8 mouse cellular contexts compared by ENCODE assay signal in the genomic region with DNA sequence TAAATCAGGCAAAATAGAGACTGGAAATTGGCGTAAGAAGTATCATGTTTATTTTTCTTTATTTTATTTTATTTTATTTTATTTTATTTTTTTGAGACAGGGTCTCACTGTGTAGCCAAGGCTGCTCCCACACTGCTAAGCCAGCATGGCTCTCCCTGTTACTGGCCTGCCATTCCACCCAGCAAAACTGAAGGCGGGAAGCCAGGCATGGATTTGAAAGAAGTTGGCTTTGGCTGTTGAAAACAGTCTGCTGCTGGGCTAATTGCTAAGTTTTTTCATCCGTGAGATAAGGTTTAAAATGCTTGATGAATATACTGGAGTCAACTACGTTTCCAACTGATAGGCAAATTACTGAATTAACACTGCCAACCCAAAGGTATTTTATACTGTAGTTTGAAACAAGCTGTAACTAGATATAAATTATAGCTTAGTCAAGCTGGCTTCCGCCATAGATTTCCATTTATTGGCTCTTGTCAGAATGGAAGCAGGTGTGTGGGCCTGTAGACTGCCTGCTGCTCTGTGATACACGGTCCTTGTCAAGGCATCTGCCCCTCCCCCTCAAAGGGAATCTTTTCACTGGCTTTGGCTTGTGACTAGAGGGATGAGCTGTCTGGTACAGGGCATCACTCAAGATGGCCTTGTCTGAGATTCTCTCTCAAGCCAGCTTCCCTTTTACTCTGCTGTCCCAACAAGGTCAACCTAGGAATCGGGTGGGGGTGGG. TPM values are rescaled to one million over a fixed set of nuclear protein-coding genes. Genes with fewer than 3 reads are reported as not detected.
DNase-seq lines count a peak whose midpoint lies in the region; ATAC-seq and TF ChIP-seq lines count a peak whose summit lies in the region.

No protein-coding gene starts in this region.

- DNase-seq in heart, postnatal 0 days (ENCODE audit: low spot score), result no peak
- no peak for DNase-seq in heart, adult 2 months
- DNase-seq in adrenal gland, postnatal 10 days, result peak; percentile 74
- peak; percentile 82 for DNase-seq in midbrain, embryonic 14.5 days
- no peak for DNase-seq in spleen, postnatal 4 days (ENCODE audit: low spot score in 2 of 2)
- no peak for DNase-seq in thymus, adult 18-20 months
- DNase-seq in frontal cortex, postnatal 36 days (ENCODE audit: low spot score in 2 of 2), result no peak

- no peaks in the 10 kb centered on the region for H3K27me3 ChIP-seq in heart, postnatal 0 days (ENCODE audit: control insufficient read depth, insufficient read depth, low read length)
- H3K27me3 ChIP-seq in heart, adult 2 months (ENCODE audit: control insufficient read depth, insufficient read depth, low read length), result no peaks in the 10 kb centered on the region
- H3K27me3 ChIP-seq in forebrain, embryonic 15.5 days, result no peaks in the 10 kb centered on the region
- no peaks in the 10 kb centered on the region for H3K27me3 ChIP-seq in midbrain, embryonic 14.5 days (ENCODE audit: control insufficient read depth, insufficient read depth, low read length)

- H3K9ac ChIP-seq in heart, postnatal 0 days (replicated peaks; ENCODE audit: low read depth, low read length), result no peak overlapping the region
- H3K9ac ChIP-seq in heart, adult 2 months (ENCODE audit: low read depth, low read length), result no peak overlapping the region
- peak overlapping the region; percentile 81 for H3K9ac ChIP-seq in forebrain, embryonic 15.5 days (replicated peaks)
- peak overlapping the region; percentile 95 for H3K9ac ChIP-seq in midbrain, embryonic 14.5 days (replicated peaks; ENCODE audit: low read length)

- no peak for TF ChIP-seq POLR2A in heart, adult 2 months (IDR thresholded peaks at IDR 0.05; ENCODE audit: insufficient read depth, low read depth, low read length)

- intact Hi-C loops in heart, adult 2 months (cut with DNase I), result no loop called here

- no peak for TF ChIP-seq CTCF in heart, postnatal 0 days (IDR thresholded peaks at IDR 0.05; ENCODE audit: low read depth)
- no peak for TF ChIP-seq CTCF in heart, adult 2 months (IDR thresholded peaks at IDR 0.05)

- H3K4me1 ChIP-seq in heart, postnatal 0 days (ENCODE audit: control insufficient read depth, insufficient read depth), result peaks cover 43% of the 10 kb centered on the region
- peaks cover 7% of the 10 kb centered on the region for H3K4me1 ChIP-seq in heart, adult 2 months (ENCODE audit: control insufficient read depth, insufficient read depth, low read length)
- H3K4me1 ChIP-seq in forebrain, embryonic 15.5 days, result peaks cover 81% of the 10 kb centered on the region
- peaks cover 62% of the 10 kb centered on the region for H3K4me1 ChIP-seq in midbrain, embryonic 14.5 days (ENCODE audit: control insufficient read depth, insufficient read depth, low read length)

- no peak for TF ChIP-seq EP300 in heart, postnatal 0 days (IDR thresholded peaks at IDR 0.05; ENCODE audit: low read depth)
- no peak for TF ChIP-seq EP300 in heart, adult 2 months (IDR thresholded peaks at IDR 0.05; ENCODE audit: insufficient read depth, low read depth, low read length)

- peak overlapping the region; percentile 59 for H3K4me2 ChIP-seq in heart, postnatal 0 days (ENCODE audit: low read depth, low read length)
- peak overlapping the region; percentile 77 for H3K4me2 ChIP-seq in forebrain, embryonic 15.5 days (replicated peaks)
- peak overlapping the region; percentile 93 for H3K4me2 ChIP-seq in midbrain, embryonic 14.5 days (ENCODE audit: low read length)

- peak overlapping the region; percentile 93 for H3K4me3 ChIP-seq in heart, postnatal 0 days (ENCODE audit: low read depth, low read length)
- no peak overlapping the region for H3K4me3 ChIP-seq in heart, adult 2 months
- H3K4me3 ChIP-seq in forebrain, embryonic 15.5 days, result peak overlapping the region; percentile 74
- H3K4me3 ChIP-seq in midbrain, embryonic 14.5 days (replicated peaks; ENCODE audit: low read depth, low read length), result peak overlapping the region; percentile 94

- H3K79me2 ChIP-seq in heart, adult 2 months (replicated peaks; ENCODE audit: control insufficient read depth, insufficient read depth, low read length), result no peaks in the 10 kb centered on the region; the same call in 1 of the 2 replicates

- no peak for ATAC-seq in heart, postnatal 0 days (ENCODE audit: insufficient read depth, low read depth)
- ATAC-seq in forebrain, embryonic 15.5 days (replicated peaks), result peak; percentile 18; the same call in 1 of the 2 replicates
- ATAC-seq in midbrain, embryonic 14.5 days (ENCODE audit: low FRiP score, low TSS enrichment), result no peak

- H3K9me3 ChIP-seq in heart, postnatal 0 days (replicated peaks; ENCODE audit: control insufficient read depth, low read length), result no peaks in the 10 kb centered on the region
- no peaks in the 10 kb centered on the region for H3K9me3 ChIP-seq in forebrain, embryonic 15.5 days
- no peaks in the 10 kb centered on the region for H3K9me3 ChIP-seq in midbrain, embryonic 14.5 days (ENCODE audit: control insufficient read depth, low read length)

- 55% methylated on average over 7 of the region's 7 CpGs for WGBS in heart, postnatal 0 days
- WGBS in heart, adult 2 months, result 59% methylated on average over 7 of the region's 7 CpGs
- 13% methylated on average over 7 of the region's 7 CpGs for WGBS in forebrain, embryonic 15.5 days
- WGBS in midbrain, embryonic 14.5 days, result 27% methylated on average over 7 of the region's 7 CpGs

- no peaks in the 10 kb centered on the region for H3K36me3 ChIP-seq in heart, postnatal 0 days (replicated peaks; ENCODE audit: control insufficient read depth, insufficient read depth, low read length)
- peaks cover 2% of the 10 kb centered on the region; the same call in 1 of the 2 replicates for H3K36me3 ChIP-seq in heart, adult 2 months (ENCODE audit: control insufficient read depth, insufficient read depth, low read length)
- no peaks in the 10 kb centered on the region for H3K36me3 ChIP-seq in forebrain, embryonic 15.5 days
- no peaks in the 10 kb centered on the region for H3K36me3 ChIP-seq in midbrain, embryonic 14.5 days (ENCODE audit: control insufficient read depth, insufficient read depth, low read length)

- H3K27ac ChIP-seq in heart, postnatal 0 days (ENCODE audit: low read depth), result no peak overlapping the region
- no peak overlapping the region; the same call in 1 of the 2 replicates for H3K27ac ChIP-seq in heart, adult 2 months
- H3K27ac ChIP-seq in forebrain, embryonic 15.5 days (replicated peaks), result peak overlapping the region; percentile 86
- peak overlapping the region; percentile 95 for H3K27ac ChIP-seq in midbrain, embryonic 14.5 days (replicated peaks; ENCODE audit: low read depth, low read length)

RNA-seq across cellular contexts. Expression of gene Cemip2, which starts 3.1 kb away (rescaled TPM):
- 55.8 and 58.8 TPM in 2 replicates for total RNA-seq in heart, postnatal 0 days (2014; rRNA removed; ENCODE audit: low replicate concordance)
- polyA plus RNA-seq in heart, postnatal 0 days (2015; fragmentation: Nextera tagmentation; extraction: Ambion mirVana), result 19.1 and 20.2 TPM in 2 replicates
- 10 to 100 TPM; 10.7 to 11.7 TPM for total RNA-seq in heart, adult 2 months (2021)
- 4.5 and 5.8 TPM in 2 replicates for polyA plus RNA-seq in heart, adult 2 months (2012; rRNA removed)
- total RNA-seq in adrenal gland, postnatal 10 days (2021), result 10 to 100 TPM; 23.4 to 25.9 TPM
- polyA plus RNA-seq in forebrain, embryonic 15.5 days (2015; fragmentation: Nextera tagmentation; extraction: Ambion mirVana), result 39.3 and 43.0 TPM in 2 replicates
- polyA plus RNA-seq in midbrain, embryonic 14.5 days (2014; fragmentation: Nextera tagmentation; extraction: Ambion mirVana), result 32.5 and 53.9 TPM in 2 replicates

Comparison
In these comparisons a context has a peak if more than half of its experiments do, and no peak if none do; other contexts are left out.
1. DNase-seq: peak in adrenal gland, postnatal 10 days (single experiment) and midbrain, embryonic 14.5 days (single experiment); none in heart, postnatal 0 days (single experiment), heart, adult 2 months (0 of 2), spleen, postnatal 4 days (0 of 2), thymus, adult 18-20 months (0 of 2) and frontal cortex, postnatal 36 days (0 of 2).
2. H3K27ac ChIP-seq: peak in forebrain, embryonic 15.5 days (single experiment) and midbrain, embryonic 14.5 days (single experiment); none in heart, postnatal 0 days (single experiment) and heart, adult 2 months (single experiment).
3. H3K9ac ChIP-seq: peak in forebrain, embryonic 15.5 days (single experiment) and midbrain, embryonic 14.5 days (single experiment); none in heart, postnatal 0 days (single experiment) and heart, adult 2 months (single experiment).
4. Peak in every context shown above with its lines, with median percentiles within 50 percentile points of each other: H3K4me2 ChIP-seq.